Comparison of ENCODE assay signal across 8 mouse cellular contexts in the genomic region with DNA sequence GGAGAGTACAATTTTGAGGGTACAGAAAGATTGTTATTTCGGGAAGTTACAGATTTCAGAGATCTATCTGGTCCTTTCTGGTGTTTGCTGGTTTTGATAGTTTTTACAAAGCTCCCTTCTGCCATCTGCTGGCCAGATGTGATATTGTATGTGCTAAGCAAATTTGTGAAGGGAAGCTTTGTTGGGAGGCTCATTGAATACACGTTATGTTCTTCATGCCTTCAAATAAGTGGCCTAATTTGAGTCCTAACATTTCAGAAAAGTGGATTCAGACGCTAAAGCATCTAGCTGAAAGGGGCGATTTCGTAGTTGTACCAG.
DNase-seq lines count a peak whose midpoint lies in the region; ATAC-seq lines count a peak whose summit lies in the region.

No protein-coding gene starts in this region.

- no peaks in the 10 kb centered on the region for H3K27me3 ChIP-seq in hindbrain, embryonic 15.5 days
- peaks cover 29% of the 10 kb centered on the region; the same call in 1 of the 2 replicates for H3K27me3 ChIP-seq in limb, embryonic 10.5 days (ENCODE audit: low read depth, poor library complexity, severe bottlenecking)

- peaks cover 29% of the 10 kb centered on the region for H3K4me1 ChIP-seq in hindbrain, embryonic 15.5 days (replicated peaks)
- no peaks in the 10 kb centered on the region for H3K4me1 ChIP-seq in limb, embryonic 10.5 days

- 9% methylated on average over 5 of the region's 5 CpGs for WGBS in hindbrain, embryonic 15.5 days
- WGBS in limb, embryonic 10.5 days, result 17% methylated on average over 5 of the region's 5 CpGs

- peak overlapping the region; percentile 1; the same call in 1 of the 2 replicates for H3K9ac ChIP-seq in hindbrain, embryonic 15.5 days

- ATAC-seq in hindbrain, embryonic 15.5 days (ENCODE audit: low FRiP score, low read depth), result no peak

- no peaks in the 10 kb centered on the region for H3K36me3 ChIP-seq in hindbrain, embryonic 15.5 days
- no peaks in the 10 kb centered on the region for H3K36me3 ChIP-seq in limb, embryonic 10.5 days

- peak; percentile 62 for DNase-seq in kidney, adult 9 months
- DNase-seq in kidney, adult 11 months, result no peak
- peak; percentile 23 to 83 for DNase-seq in adrenal gland, adult (ENCODE audit: inconsistent age in 2 of 2, low spot score in 1 of 2)
- peak; percentile 71 for DNase-seq in embryo, embryonic 10 days (ENCODE audit: low spot score)
- DNase-seq in limb, embryonic 10.5 days (ENCODE audit: low spot score), result peak; percentile 56
- DNase-seq in retina, embryonic 14.5 days (ENCODE audit: low spot score), result peak; percentile 81
- DNase-seq in spleen, postnatal 36 days (ENCODE audit: low spot score in 2 of 2), result no peak

- peak overlapping the region; percentile 75; the same call in 1 of the 2 replicates for H3K27ac ChIP-seq in hindbrain, embryonic 15.5 days (replicated peaks)
- H3K27ac ChIP-seq in limb, embryonic 10.5 days, result no peak overlapping the region

- H3K4me2 ChIP-seq in hindbrain, embryonic 15.5 days, result no peak overlapping the region

- H3K4me3 ChIP-seq in hindbrain, embryonic 15.5 days, result no peak overlapping the region
- H3K4me3 ChIP-seq in limb, embryonic 10.5 days, result no peak overlapping the region

- H3K9me3 ChIP-seq in hindbrain, embryonic 15.5 days, result no peaks in the 10 kb centered on the region
- no peaks in the 10 kb centered on the region for H3K9me3 ChIP-seq in limb, embryonic 10.5 days (replicated peaks)

Comparison
In these comparisons a context has a peak if more than half of its experiments do, and no peak if none do; other contexts are left out.
1. DNase-seq: peak in kidney, adult 9 months (single experiment), adrenal gland, adult (2 of 2), embryo, embryonic 10 days (single experiment), limb, embryonic 10.5 days (single experiment) and retina, embryonic 14.5 days (single experiment); none in kidney, adult 11 months (single experiment) and spleen, postnatal 36 days (0 of 2).